Mouse (Mus musculus): ENCODE measurements around the gene Gbf1.
A peak's percentile ranks its signal among the peaks of the same experiment; 100 is the strongest.

Gbf1 gene

GRCm38 (mm10) chr19:46223118-46223517 is 70.8 kb downstream of the Gbf1 start:
- no peak for DNase-seq (ENCODE audit: low spot score in 2 of 2)

GRCm38 (mm10) chr19:46224882-46225281 is 72.6 kb downstream of the Gbf1 start:
- DNase-seq (ENCODE audit: low spot score in 2 of 2), result no peak

DNA sequence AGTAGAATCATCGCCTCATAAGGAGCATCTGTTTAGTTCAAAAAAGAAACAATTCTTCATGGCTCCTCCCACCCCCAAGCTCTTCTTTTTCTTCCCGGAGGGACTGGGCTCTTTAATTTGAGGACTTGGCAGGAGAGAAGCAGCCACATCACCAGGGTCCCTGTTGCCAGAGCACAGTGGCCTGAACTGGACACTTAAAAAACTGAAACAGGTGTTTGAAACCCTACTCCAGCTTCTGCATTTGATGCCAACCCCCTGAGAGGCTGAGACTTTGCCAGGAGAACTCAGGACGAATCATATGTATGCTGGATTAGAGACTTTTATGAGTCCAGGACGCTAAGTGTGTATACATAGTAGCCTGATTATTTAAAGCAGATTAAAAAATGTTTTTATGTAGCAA is 73.2 kb downstream of the Gbf1 start:
- DNase-seq (ENCODE audit: low spot score in 2 of 2), result no peak

- no peak for DNase-seq (ENCODE audit: low spot score in 2 of 2)
These were observed 74.0 kb downstream of the Gbf1 start for GRCm38 (mm10) chr19:46226295-46226694.

- no peak for DNase-seq (ENCODE audit: low spot score in 2 of 2)
These were observed 75.0 kb downstream of the Gbf1 start for GRCm38 (mm10) chr19:46227300-46227699.

DNA sequence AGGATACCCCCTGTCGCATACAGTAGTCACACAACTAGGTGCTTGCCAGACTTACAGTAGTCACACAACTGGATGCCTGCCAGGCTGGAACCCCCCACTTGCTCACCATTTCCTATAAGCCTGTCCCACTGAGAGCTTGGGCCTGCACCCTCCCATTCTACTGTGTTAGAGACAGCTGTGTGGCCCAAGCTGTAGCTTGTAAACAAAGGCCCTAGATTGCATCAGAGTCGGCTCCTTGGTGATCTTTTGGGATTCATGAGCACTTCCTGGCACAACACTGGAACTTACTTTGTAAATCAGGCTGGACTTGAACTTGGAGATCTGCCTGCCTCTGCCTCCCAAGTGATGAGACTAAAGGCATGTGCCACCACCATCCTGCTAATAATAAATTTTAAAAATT is 82.1 kb downstream of the Gbf1 start:
- DNase-seq (ENCODE audit: low spot score in 2 of 2), result no peak

GRCm38 (mm10) chr19:46236658-46237057 is 84.3 kb downstream of the Gbf1 start:
- DNase-seq (ENCODE audit: low spot score in 2 of 2), result no peak

- no peak for DNase-seq (ENCODE audit: low spot score in 2 of 2)
These were observed 87.9 kb downstream of the Gbf1 start for GRCm38 (mm10) chr19:46240246-46240645.

GRCm38 (mm10) chr19:46242416-46242815 is 90.1 kb downstream of the Gbf1 start:
- no peak for DNase-seq (ENCODE audit: low spot score in 2 of 2)

GRCm38 (mm10) chr19:46244628-46245027 is 92.3 kb downstream of the Gbf1 start:
- DNase-seq (ENCODE audit: low spot score in 2 of 2), result no peak

DNA sequence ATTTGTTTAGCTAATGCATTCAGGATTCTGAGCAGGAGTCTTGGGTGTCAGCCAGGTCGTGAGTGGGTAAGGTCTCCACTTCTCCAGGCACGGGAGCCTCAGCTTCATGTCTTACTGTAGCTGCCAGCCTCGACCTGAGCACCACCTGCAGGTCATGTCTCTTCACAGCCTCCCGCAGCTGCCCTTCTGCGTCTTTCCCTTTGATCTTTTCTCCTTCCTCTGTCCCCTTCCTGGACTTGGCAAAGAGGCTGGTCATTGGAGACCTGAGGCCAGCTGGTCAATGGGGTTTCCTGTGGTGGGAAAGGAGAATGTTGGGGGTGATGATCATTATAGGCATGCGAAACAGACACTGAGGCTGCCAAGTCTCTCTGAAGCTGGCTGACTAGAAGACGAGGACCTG is 96.7 kb downstream of the Gbf1 start:
- peak in 1 of 2 experiments; percentile 28 for DNase-seq (ENCODE audit: low spot score in 2 of 2)

DNA sequence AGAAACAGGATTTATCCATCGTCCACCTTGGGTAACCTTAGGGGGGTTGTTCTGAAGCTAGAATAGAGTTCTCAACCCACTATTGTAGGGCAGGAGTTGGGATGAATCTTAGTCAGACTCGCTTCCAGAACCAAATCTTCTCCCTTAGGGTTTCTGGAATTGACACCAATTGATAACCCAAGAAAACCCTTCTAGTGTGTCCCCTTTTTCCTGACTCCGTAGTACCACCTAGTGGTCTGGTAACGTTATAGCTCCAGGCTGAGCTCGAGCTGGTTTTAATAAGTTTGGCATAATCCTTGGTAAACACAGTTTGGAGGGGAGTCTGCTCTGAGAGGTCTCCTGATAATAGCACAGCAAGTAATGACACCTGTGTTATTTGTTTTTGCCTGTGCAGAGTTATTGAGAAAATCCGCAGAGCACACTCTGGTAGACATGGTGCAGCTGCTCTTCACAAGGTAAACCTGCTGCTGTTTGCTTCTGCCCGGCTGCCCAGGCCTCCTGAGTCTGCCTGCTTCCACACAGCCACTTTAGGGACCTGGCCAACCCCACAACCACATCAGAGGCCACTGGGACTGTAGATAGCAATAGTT is 101.9 kb downstream of the Gbf1 start:
- DNase-seq (ENCODE audit: low spot score in 2 of 2), result peak in 1 of 2 experiments; percentile 16

- DNase-seq (ENCODE audit: low spot score in 2 of 2), result no peak
These were observed 112.5 kb downstream of the Gbf1 start for GRCm38 (mm10) chr19:46264762-46265161.

- DNase-seq (ENCODE audit: low spot score in 2 of 2), result no peak
These were observed 123.0 kb downstream of the Gbf1 start for GRCm38 (mm10) chr19:46275307-46275706.

DNA sequence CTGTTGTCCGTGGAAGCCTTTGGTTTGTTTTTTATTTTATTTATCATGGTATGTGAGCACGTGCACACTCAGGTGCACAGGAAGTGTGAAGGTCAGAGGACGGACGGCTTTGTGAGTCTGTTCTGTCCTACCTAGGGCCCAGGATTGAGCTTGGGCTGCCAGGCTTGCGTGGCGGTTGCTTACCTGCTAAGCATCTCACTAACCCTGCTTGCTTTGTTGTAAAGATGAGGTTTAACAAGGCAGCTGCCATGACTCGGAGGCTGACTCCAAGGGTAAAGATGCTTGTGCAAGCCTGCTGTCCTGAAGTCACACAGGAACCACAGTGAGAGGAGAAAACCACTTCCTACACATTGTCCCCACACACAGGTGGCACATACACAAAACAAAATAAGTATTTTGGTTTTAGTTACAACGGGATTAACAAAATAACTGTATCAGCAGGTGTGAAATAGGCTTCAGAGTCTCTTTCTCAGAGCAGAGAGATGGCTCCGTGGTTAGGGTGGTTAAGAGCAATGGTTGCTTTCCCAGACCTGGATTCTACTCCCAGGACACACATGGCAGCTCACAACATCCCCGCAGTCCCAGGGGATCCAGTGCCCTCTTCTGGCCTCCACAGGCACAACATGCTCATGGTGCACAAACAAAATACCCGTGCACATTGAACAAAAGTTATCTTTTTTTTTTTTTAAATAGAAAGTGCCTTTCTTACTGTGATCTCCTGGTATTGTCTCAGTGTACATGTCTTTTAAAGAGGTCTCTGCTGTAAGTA is 130.0 kb downstream of the Gbf1 start:
- DNase-seq (ENCODE audit: low spot score in 2 of 2), result no peak

DNA sequence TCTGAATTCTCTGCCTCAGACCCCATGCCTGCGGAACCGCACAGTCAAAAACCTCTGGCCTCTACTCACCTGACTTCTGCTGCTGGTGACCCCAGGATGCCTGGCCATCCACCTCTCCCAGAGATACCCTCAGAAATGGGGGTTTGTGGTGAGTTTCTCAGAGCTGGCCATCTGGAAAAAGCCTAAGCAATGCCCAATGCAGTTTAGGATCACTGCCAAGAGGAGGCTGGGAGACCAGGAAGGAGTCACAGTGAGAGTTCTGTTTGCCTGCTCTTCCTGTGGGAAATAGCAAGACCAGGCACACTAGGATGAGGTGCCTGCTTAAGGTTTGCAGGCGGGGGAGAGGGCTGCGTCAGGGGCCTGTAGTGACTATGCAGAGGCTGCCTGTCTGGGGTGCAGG is 132.4 kb downstream of the Gbf1 start:
- DNase-seq (ENCODE audit: low spot score in 2 of 2), result no peak

DNA sequence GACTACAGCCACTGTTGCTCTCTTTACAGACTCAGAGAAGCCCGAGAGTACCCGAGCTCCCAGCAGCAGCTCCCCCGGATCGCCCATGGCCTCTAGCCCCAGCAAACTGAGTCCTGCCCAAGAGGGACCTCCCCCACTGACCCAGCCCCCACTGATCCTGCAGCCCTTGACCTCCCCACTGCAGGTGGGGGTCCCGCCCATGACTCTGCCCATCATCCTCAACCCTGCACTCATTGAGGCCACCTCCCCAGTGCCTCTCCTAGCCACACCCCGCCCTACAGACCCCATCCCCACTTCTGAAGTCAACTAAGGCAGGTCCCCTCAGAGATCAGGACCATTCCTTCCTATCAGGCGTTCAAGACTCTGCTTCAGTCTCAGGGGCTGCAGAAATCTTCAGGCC is 133.3 kb downstream of the Gbf1 start:
- DNase-seq (ENCODE audit: low spot score in 2 of 2), result no peak

GRCm38 (mm10) chr19:46286047-46286446 is 133.7 kb downstream of the Gbf1 start:
- peak in 1 of 2 experiments; percentile 70 for DNase-seq (ENCODE audit: low spot score in 2 of 2)

- no peak for DNase-seq (ENCODE audit: low spot score in 2 of 2)
These were observed 134.6 kb downstream of the Gbf1 start for GRCm38 (mm10) chr19:46286926-46287325.

GRCm38 (mm10) chr19:46287566-46287965 is 135.3 kb downstream of the Gbf1 start:
- DNase-seq (ENCODE audit: low spot score in 2 of 2), result no peak

- no peak for DNase-seq (ENCODE audit: low spot score in 2 of 2)
These were observed 138.3 kb downstream of the Gbf1 start for GRCm38 (mm10) chr19:46290535-46291105.

- no peak for DNase-seq (ENCODE audit: low spot score in 2 of 2)
These were observed 144.6 kb downstream of the Gbf1 start for GRCm38 (mm10) chr19:46296938-46297337.
